Mouse (Mus musculus): ENCODE data around the gene Trmt13. TPM values are rescaled to one million over a fixed set of nuclear protein-coding genes. Genes with fewer than 3 reads are reported as not detected.

Trmt13 gene
- 10.2 and 15.5 TPM in 2 replicates for total RNA-seq (2012; rRNA removed)
- polyA plus RNA-seq (2012; ENCODE audit: insufficient read depth in 1 of 2, insufficient read length in 2 of 2, low read depth in 1 of 2, low replicate concordance in 2 of 2, missing spikeins in 1 of 2): 10 to 100 TPM in 1 of 2 experiments, not detected in 1; 12.0 TPM

DNA sequence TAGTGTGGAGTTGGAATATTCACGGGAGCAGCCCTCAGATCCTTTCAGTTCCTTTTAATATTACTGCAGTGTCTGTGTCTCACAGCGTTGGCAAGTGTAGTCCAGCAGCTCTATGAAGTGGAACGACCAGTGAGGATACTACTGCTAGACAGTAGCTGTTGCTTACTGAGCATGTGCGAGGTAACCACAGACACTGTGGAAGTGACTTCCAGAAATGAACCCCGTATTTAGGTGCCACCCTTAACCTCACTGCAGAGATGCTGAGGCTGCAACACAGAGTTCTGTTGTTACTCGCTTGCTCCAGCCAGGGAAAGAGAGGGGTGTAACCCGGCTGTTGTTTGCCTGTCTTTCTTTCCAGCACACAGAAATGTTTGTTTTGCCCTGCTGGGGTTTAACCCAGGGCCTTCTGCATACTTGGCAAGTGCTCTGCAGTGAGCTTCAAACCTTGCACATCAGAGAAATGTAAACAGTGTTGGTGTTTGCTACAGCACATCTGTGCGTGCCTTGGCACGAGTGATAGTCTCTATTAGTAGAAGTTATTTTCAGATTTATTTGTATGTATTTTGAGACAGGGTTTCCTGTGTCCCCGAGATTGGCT lies at the start of gene Trmt13:
Gene Trmt13 (minus strand): TSS at position 293 of the 598 bp plus-strand sequence.
- Histone ChIP-seq H3K79me2 (ENCODE audit: control insufficient read depth, insufficient read depth, low read length, poor library complexity) (no peaks in the 10 kb centered on the region), H3K36me3 (ENCODE audit: control insufficient read depth in 1 of 2, insufficient read depth in 2 of 2, low read length in 2 of 2) (peaks cover 2 to 30% of the 10 kb centered on the region in 2 experiments; a peak in 3 of 4 replicates), H3K9ac (ENCODE audit: control insufficient read depth, low read depth, low read length, poor library complexity, severe bottlenecking) (no peak within 1 kb of the TSS), H3K9me3 (replicated peaks; ENCODE audit: insufficient read depth, low read length) (no peaks in the 10 kb centered on the region), H3K27ac (ENCODE audit: control insufficient read depth, low read depth, low read length) (no peak within 1 kb of the TSS), H3K4me3 (ENCODE audit: control insufficient read depth in 1 of 2, insufficient read depth in 1 of 2, low read depth in 2 of 2, low read length in 2 of 2) (no peak within 1 kb of the TSS), H3K4me1 (ENCODE audit: control insufficient read depth in 1 of 2, insufficient read depth in 2 of 2, low read length in 2 of 2) (peaks cover 19 to 27% of the 10 kb centered on the region in 2 experiments), H3K27me3 (ENCODE audit: control insufficient read depth in 1 of 2, insufficient read depth in 2 of 2, low read length in 2 of 2) (no peaks in the 10 kb centered on the region)
- no peak for DNase-seq (ENCODE audit: low read depth, low spot score)
- no peak for TF ChIP-seq USF2 (IDR thresholded peaks at IDR 0.05; ENCODE audit: borderline replicate concordance in 1 of 2, insufficient read depth in 1 of 2, low read depth in 1 of 2, low read length in 2 of 2)
- no peak for TF ChIP-seq CHD2 (IDR thresholded peaks at IDR 0.05; ENCODE audit: low read length)
- TF ChIP-seq POLR2AphosphoS2 (IDR thresholded peaks at IDR 0.05; ENCODE audit: low read length): no peak
- no peak for TF ChIP-seq MEF2A (IDR thresholded peaks at IDR 0.05; ENCODE audit: extremely low read depth, insufficient replicate concordance, low read depth, low read length, poor library complexity, severe bottlenecking)
- no peak for TF ChIP-seq MAFK (IDR thresholded peaks at IDR 0.05; ENCODE audit: borderline replicate concordance, low read depth, low read length)
- no peak for TF ChIP-seq JUND (IDR thresholded peaks at IDR 0.05; ENCODE audit: low read depth, low read length)
- no peak for TF ChIP-seq KAT2A (conservative IDR thresholded peaks at IDR 0.05; ENCODE audit: low read depth, low read length)
- no peak for TF ChIP-seq ZNF384 (IDR thresholded peaks at IDR 0.05; ENCODE audit: low read depth, low read length)

DNA sequence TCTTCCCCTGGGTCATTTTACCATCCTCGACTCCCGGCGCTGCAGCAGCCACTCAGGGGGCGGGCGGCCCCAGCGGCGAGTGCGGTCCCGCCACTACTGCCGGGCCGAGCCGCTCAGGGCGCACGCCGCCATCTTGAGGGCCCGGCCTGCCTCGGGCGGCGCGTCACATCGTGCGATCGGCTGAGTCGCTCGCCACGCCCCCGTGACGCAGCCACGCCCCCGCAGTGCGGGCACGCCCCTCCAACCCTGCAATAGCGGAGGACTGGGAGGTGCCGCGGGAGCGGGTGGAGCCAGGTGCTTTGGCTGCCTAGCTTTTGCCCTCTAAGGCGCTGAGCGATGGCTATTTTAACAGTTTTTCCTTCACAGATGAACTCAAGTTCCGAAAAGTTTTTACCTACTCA lies 48.1 kb upstream of the Trmt13 start, which contains the start of gene Mfsd14a:
Gene Mfsd14a (minus strand): TSS at position 215 of the 401 bp plus-strand sequence.
- peak within 1 kb of the TSS; percentile 91 to 95 for H3K4me3 ChIP-seq (ENCODE audit: control insufficient read depth in 1 of 2, insufficient read depth in 1 of 2, low read depth in 2 of 2, low read length in 2 of 2)
- H3K4me1 ChIP-seq (ENCODE audit: control insufficient read depth in 1 of 2, insufficient read depth in 2 of 2, low read length in 2 of 2): peaks cover 2 to 25% of the 10 kb centered on the region in 2 experiments; a peak in 2 of 4 replicates
- no peaks in the 10 kb centered on the region for H3K9me3 ChIP-seq (replicated peaks; ENCODE audit: insufficient read depth, low read length)
- peaks cover 0 to 21% of the 10 kb centered on the region in 2 experiments; a peak in 3 of 4 replicates for H3K36me3 ChIP-seq (ENCODE audit: control insufficient read depth in 1 of 2, insufficient read depth in 2 of 2, low read length in 2 of 2)
- H3K27ac ChIP-seq (ENCODE audit: control insufficient read depth, low read depth, low read length): peak within 1 kb of the TSS; percentile 77
- DNase-seq (ENCODE audit: low read depth, low spot score): peak; percentile 97
- H3K79me2 ChIP-seq (ENCODE audit: control insufficient read depth, insufficient read depth, low read length, poor library complexity): peaks cover 45% of the 10 kb centered on the region
- no peaks in the 10 kb centered on the region for H3K27me3 ChIP-seq (ENCODE audit: control insufficient read depth in 1 of 2, insufficient read depth in 2 of 2, low read length in 2 of 2)
- H3K9ac ChIP-seq (ENCODE audit: control insufficient read depth, low read depth, low read length, poor library complexity, severe bottlenecking): peak within 1 kb of the TSS; percentile 96
- TF ChIP-seq ZNF384 (IDR thresholded peaks at IDR 0.05; ENCODE audit: low read depth, low read length) (no peak), TCF12 (IDR thresholded peaks at IDR 0.05; ENCODE audit: low read depth, low read length) (peak; percentile 71), RCOR1 (IDR thresholded peaks at IDR 0.05; ENCODE audit: low read depth, low read length) (0 out of 2 replicates have a peak, but pooled peaks have one; percentile 26), HCFC1 (IDR thresholded peaks at IDR 0.05; ENCODE audit: low read depth, low read length) (peak; percentile 76), SIN3A (IDR thresholded peaks at IDR 0.05; ENCODE audit: low read length) (peak; percentile 68; the same call in 1 of the 2 replicates), JUND (IDR thresholded peaks at IDR 0.05; ENCODE audit: low read depth, low read length) (no peak), USF1 (IDR thresholded peaks at IDR 0.05; ENCODE audit: low read depth, low read length) (peak; percentile 74), MAFK (IDR thresholded peaks at IDR 0.05; ENCODE audit: borderline replicate concordance, low read depth, low read length) (no peak), NRF1 (IDR thresholded peaks at IDR 0.05; ENCODE audit: insufficient read depth, low read depth, low read length, poor library complexity, severe bottlenecking) (peak; percentile 41; the same call in 1 of the 2 replicates), POLR2AphosphoS5 (IDR thresholded peaks at IDR 0.05; ENCODE audit: borderline replicate concordance, low read depth, low read length) (no peak), TBP (IDR thresholded peaks at IDR 0.05; ENCODE audit: low read depth, low read length) (peak; percentile 45; the same call in 1 of the 2 replicates), EP300 (IDR thresholded peaks at IDR 0.05; ENCODE audit: low read depth in 1 of 2, low read length in 2 of 2) (no peak), ZMIZ1 (IDR thresholded peaks at IDR 0.05; ENCODE audit: low read depth, low read length) (peak; percentile 88), NELFE (IDR thresholded peaks at IDR 0.05; ENCODE audit: low read depth, low read length) (peak; percentile 87), CHD2 (IDR thresholded peaks at IDR 0.05; ENCODE audit: low read length) (no peak), MEF2A (IDR thresholded peaks at IDR 0.05; ENCODE audit: extremely low read depth, insufficient replicate concordance, low read depth, low read length, poor library complexity, severe bottlenecking) (0 out of 2 replicates have a peak, but pooled peaks have one; percentile 35), KAT2A (conservative IDR thresholded peaks at IDR 0.05; ENCODE audit: low read depth, low read length) (no peak; the same call in 1 of the 2 replicates), ZKSCAN1 (IDR thresholded peaks at IDR 0.05; ENCODE audit: low read depth, low read length) (no peak), TAL1 (IDR thresholded peaks at IDR 0.05; ENCODE audit: low read length) (no peak), GATA1 (IDR thresholded peaks at IDR 0.05; ENCODE audit: low read depth, low read length) (no peak), POLR2A (IDR thresholded peaks at IDR 0.05; ENCODE audit: control insufficient read depth in 1 of 2, insufficient read depth in 1 of 2, low read depth in 1 of 2, low read length in 2 of 2, poor library complexity in 1 of 2) (peak; percentile 92 to 98), MYB (IDR thresholded peaks at IDR 0.05; ENCODE audit: low read depth, low read length) (0 out of 2 replicates have a peak, but pooled peaks have one; percentile 5), CHD1 (IDR thresholded peaks at IDR 0.05; ENCODE audit: low read depth, low read length) (no peak), POLR2AphosphoS2 (IDR thresholded peaks at IDR 0.05; ENCODE audit: low read length) (peak; percentile 89; the same call in 1 of the 2 replicates), RAD21 (IDR thresholded peaks at IDR 0.05; ENCODE audit: low read depth, low read length) (no peak), ZC3H11A (IDR thresholded peaks at IDR 0.05; ENCODE audit: low read depth, low read length) (no peak)

Measured in MEL (cell line).